Mouse (Mus musculus) megakaryocyte, embryonic 14.5 days (primary cell): ENCODE measurements around the gene Selplg. TPM values are rescaled to one million over a fixed set of nuclear protein-coding genes. Genes with fewer than 3 reads are reported as not detected.
"Not testable (repeated sequence)": the region's sequence is repeated elsewhere in the genome, so short reads cannot be mapped to it uniquely, and the experiment has no call there.

ENCODE experiments used
- H3K27me3 ChIP-seq: replicated peaks from 2 replicates; pipeline ENCODE3; 2012; ENCODE audit warnings: inconsistent platforms
- H3K36me3 ChIP-seq: replicated peaks from 2 replicates; pipeline ENCODE3; 2012; ENCODE audit warnings: low read length, inconsistent platforms, mixed read lengths
- H3K4me1 ChIP-seq: 2 replicates; pipeline ENCODE4 v1.6.1; 2012; ENCODE audit warnings: inconsistent platforms
- H3K4me3 ChIP-seq: replicated peaks from 2 replicates; pipeline ENCODE3; 2012; ENCODE audit warnings: moderate library complexity, mild to moderate bottlenecking, inconsistent platforms
- H3K9me3 ChIP-seq: 2 replicates; pipeline ENCODE4 v1.6.1; 2012; ENCODE audit warnings: inconsistent platforms
- FLI1 ChIP-seq: IDR thresholded peaks from 2 replicates; pipeline ENCODE4 v1.6.1; 2012; ENCODE audit warnings: low read length, inconsistent platforms, mixed read lengths
- GATA1 ChIP-seq: IDR thresholded peaks from 3 replicates; pipeline ENCODE4 v1.6.1; 2012; ENCODE audit warnings: mixed read lengths, low read length, inconsistent platforms, borderline replicate concordance
- polyA plus RNA-seq: library from polyadenylated mRNA; stranded (reverse); fragments of >175 nt; gene quantifications from 2 replicates; pipeline ENCODE4 v1.2.3, GENCODE M21; 2012; ENCODE audit warnings: low replicate concordance; ENCODE audit not compliant: insufficient read depth

The Selplg gene
- polyA plus RNA-seq, 1 experiment = 167 TPM

DNA sequence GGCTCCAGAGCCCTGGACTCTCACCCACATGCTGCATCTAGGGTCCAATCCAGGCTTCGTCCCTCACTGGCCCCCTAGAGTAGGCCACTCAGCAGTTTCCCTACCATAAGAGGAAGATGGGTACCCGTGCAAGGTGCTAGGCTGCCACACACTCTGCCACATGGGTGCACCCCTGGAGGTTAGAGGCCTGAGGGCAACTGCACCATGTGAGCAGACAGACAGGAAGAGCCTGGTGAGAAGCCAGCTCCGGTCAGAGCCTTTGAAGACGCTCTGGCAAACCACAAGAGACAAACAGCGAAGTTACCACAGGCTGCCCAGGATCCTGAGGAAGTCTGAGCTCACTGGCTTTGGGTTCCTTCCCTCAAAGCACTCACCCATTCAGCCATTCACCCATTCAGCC lies 45.5 kb downstream of the Selplg start:
- peaks cover 18% of the 10 kb centered on the region for H3K9me3 ChIP-seq
- H3K4me1 ChIP-seq = peaks cover 48% of the 10 kb centered on the region
- H3K36me3 ChIP-seq = no peaks in the 10 kb centered on the region
- peaks cover 63% of the 10 kb centered on the region for H3K27me3 ChIP-seq
- peak overlapping the region; percentile 16 for H3K4me3 ChIP-seq
- TF ChIP-seq GATA1 = no peak
- no peak for TF ChIP-seq FLI1

GRCm38 (mm10) chr5:113784104-113784503 lies 48.3 kb downstream of the Selplg start:
- not testable (repeated sequence) for H3K36me3 ChIP-seq, H3K4me3 ChIP-seq
- Histone ChIP-seq H3K27me3 (peaks cover 77% of the 10 kb centered on the region), H3K9me3 (peaks cover 18% of the 10 kb centered on the region), H3K4me1 (peaks cover 31% of the 10 kb centered on the region)

DNA sequence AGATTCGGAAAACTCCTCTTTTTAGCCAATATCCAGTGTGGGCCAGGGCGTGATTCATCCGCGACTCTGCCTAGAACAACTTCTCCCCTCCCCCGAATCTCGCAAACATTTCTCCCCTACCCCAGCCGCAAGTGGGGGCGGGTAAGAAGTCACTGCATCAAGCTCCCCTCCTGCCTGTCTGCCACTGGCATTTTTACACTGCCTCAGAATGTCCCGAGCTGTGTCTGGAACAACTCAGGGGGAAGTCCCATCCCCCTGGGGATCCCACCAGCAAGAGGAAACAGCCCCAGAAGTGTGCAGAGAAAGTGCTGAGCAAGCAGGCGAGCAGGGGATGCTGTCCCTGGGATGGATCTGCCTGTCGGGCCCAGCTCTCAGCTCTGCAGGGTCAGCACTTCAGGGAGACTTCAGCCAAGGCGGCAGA lies 48.9 kb downstream of the Selplg start:
- Histone ChIP-seq H3K36me3 (peaks cover 4% of the 10 kb centered on the region), H3K9me3 (peaks cover 18% of the 10 kb centered on the region), H3K27me3 (peaks cover 71% of the 10 kb centered on the region), H3K4me1 (peaks cover 28% of the 10 kb centered on the region), H3K4me3 (no peak overlapping the region)
- TF ChIP-seq FLI1 = no peak

GRCm38 (mm10) chr5:113782624-113783023 lies 49.8 kb downstream of the Selplg start:
- peaks cover 64% of the 10 kb centered on the region for H3K27me3 ChIP-seq
- peaks cover 21% of the 10 kb centered on the region for H3K4me1 ChIP-seq
- no peak for TF ChIP-seq FLI1
- no peak for TF ChIP-seq GATA1
- H3K36me3 ChIP-seq = peaks cover 12% of the 10 kb centered on the region
- no peak overlapping the region for H3K4me3 ChIP-seq
- peaks cover 18% of the 10 kb centered on the region for H3K9me3 ChIP-seq

- Histone ChIP-seq H3K36me3 (peaks cover 18% of the 10 kb centered on the region), H3K4me1 (peaks cover 13% of the 10 kb centered on the region), H3K27me3 (peaks cover 62% of the 10 kb centered on the region), H3K4me3 (no peak overlapping the region), H3K9me3 (peaks cover 18% of the 10 kb centered on the region)
- TF ChIP-seq FLI1 (no peak), GATA1 (no peak)
These were observed 50.6 kb downstream of the Selplg start for GRCm38 (mm10) chr5:113781875-113782274.

DNA sequence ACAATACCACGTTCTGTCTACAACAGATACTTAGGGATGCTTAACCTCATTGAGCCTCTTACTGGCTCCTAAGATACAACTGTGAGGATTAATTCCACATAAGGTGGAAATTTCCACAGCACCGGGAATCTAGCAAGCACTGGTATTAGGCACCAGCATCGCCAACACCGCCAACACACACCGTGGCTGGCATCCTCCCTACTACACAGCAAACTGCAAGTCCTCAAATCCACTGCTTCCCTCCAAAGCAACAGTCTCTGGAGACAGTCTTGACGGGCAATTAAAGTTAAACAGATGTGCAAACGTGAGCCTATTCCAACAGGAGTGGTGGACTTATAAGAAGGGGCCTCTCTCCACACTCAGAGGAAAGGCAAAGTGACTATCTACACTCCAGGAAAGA lies 51.2 kb downstream of the Selplg start:
- H3K9me3 ChIP-seq = peaks cover 18% of the 10 kb centered on the region
- peaks cover 24% of the 10 kb centered on the region for H3K36me3 ChIP-seq
- peaks cover 7% of the 10 kb centered on the region; the same call in 1 of the 2 replicates for H3K4me1 ChIP-seq
- H3K4me3 ChIP-seq = no peak overlapping the region
- TF ChIP-seq FLI1 (no peak), GATA1 (no peak)
- peaks cover 58% of the 10 kb centered on the region for H3K27me3 ChIP-seq

- TF ChIP-seq FLI1 = no peak
- TF ChIP-seq GATA1 = no peak
- H3K4me1 ChIP-seq = peaks cover 7% of the 10 kb centered on the region; the same call in 1 of the 2 replicates
- peaks cover 29% of the 10 kb centered on the region for H3K36me3 ChIP-seq
- no peak overlapping the region for H3K4me3 ChIP-seq
- peaks cover 18% of the 10 kb centered on the region for H3K9me3 ChIP-seq
- peaks cover 53% of the 10 kb centered on the region for H3K27me3 ChIP-seq
These were observed 51.7 kb downstream of the Selplg start for GRCm38 (mm10) chr5:113780763-113781162.

DNA sequence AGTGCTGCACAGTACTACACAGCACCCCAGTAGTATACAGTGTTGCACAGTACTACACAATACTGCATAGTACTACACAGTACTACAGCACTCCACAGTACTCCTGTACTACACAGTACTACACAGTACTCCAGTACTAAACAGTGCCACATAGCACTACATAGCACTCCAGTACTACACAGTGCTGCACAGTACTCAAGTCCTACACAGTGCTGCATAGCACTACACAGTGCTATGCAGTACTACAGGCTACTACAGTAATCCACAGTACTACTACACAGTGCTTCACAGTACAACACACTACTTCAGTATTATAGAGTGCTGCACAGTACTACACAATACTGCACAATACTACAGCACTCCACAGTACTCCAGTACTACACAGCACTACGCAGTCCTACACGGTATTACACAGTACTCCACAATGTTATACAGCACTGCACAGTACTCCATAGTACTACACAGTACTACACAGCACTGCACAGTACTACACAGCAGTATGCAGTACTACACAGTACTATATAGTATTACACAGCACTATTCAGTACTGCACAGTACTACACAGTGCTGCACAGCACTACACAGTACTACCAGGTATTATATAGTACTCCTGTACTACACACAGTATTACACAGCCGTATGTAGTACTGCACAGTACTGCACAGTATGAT lies 52.2 kb downstream of the Selplg start:
- Histone ChIP-seq H3K4me1 (peaks cover 8% of the 10 kb centered on the region; the same call in 1 of the 2 replicates), H3K27me3 (peaks cover 52% of the 10 kb centered on the region), H3K9me3 (peaks cover 18% of the 10 kb centered on the region), H3K4me3 (no peak overlapping the region), H3K36me3 (peaks cover 35% of the 10 kb centered on the region)
- TF ChIP-seq GATA1 (no peak), FLI1 (no peak)

- H3K9me3 ChIP-seq = peaks cover 12% of the 10 kb centered on the region
- H3K4me3 ChIP-seq = no peak overlapping the region
- H3K27me3 ChIP-seq = peaks cover 46% of the 10 kb centered on the region
- H3K4me1 ChIP-seq = peaks cover 8% of the 10 kb centered on the region; the same call in 1 of the 2 replicates
- no peak for TF ChIP-seq GATA1
- TF ChIP-seq FLI1 = no peak
- H3K36me3 ChIP-seq = peaks cover 41% of the 10 kb centered on the region
These were observed 52.9 kb downstream of the Selplg start for GRCm38 (mm10) chr5:113779569-113779968.

- Histone ChIP-seq H3K4me1 (peaks cover 22% of the 10 kb centered on the region), H3K36me3 (peaks cover 47% of the 10 kb centered on the region), H3K27me3 (peaks cover 29% of the 10 kb centered on the region)
- H3K9me3 ChIP-seq, H3K4me3 ChIP-seq: not testable (repeated sequence)
These were observed 54.7 kb downstream of the Selplg start for GRCm38 (mm10) chr5:113777728-113778127.

- H3K36me3 ChIP-seq = peaks cover 47% of the 10 kb centered on the region
- peaks cover 24% of the 10 kb centered on the region for H3K27me3 ChIP-seq
- H3K4me3 ChIP-seq = peak overlapping the region; percentile 40
- TF ChIP-seq GATA1 (no peak), FLI1 (no peak)
- H3K9me3 ChIP-seq = no peaks in the 10 kb centered on the region
- H3K4me1 ChIP-seq = peaks cover 26% of the 10 kb centered on the region
These were observed 55.6 kb downstream of the Selplg start for GRCm38 (mm10) chr5:113776896-113777226.
